Mouse (Mus musculus): Measurements from ENCODE around the gene Xrn2.

DNA sequence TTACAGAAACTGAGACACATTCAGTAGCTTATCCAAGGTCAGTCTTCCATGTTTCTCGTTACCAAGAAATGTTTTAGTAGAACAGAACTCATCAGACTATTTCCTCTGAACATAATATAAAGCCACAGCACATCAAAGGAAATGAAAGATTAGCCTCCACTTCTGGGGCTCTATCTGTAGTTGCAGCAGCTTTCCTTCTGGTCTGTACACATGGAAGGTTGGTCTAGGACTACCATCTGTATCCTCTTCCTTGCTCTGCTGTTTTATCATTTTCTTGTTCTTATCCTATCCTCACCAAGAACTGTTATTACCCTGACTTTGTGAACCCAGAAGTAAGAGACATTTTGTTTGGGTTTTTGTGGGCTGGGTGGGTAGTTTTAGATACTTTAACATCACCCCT, 57.5 kb downstream of the Xrn2 start:
- no peak for TF ChIP-seq CTCF (IDR thresholded peaks at IDR 0.05; ENCODE audit: control insufficient read depth, insufficient read depth, insufficient read length)
- no peak for TF ChIP-seq USF1 (IDR thresholded peaks at IDR 0.05; ENCODE audit: low read depth)
- TF ChIP-seq MAX (IDR thresholded peaks at IDR 0.05) = no peak
- TF ChIP-seq CEBPB (IDR thresholded peaks at IDR 0.05; ENCODE audit: low read depth) = no peak
- no peak for TF ChIP-seq MYOD1 (IDR thresholded peaks at IDR 0.05; ENCODE audit: control insufficient read depth, insufficient read length, low read depth)
- TF ChIP-seq MYOG (IDR thresholded peaks at IDR 0.05; ENCODE audit: control insufficient read depth, extremely low read depth, insufficient read length) = no peak
